ENCODE assay signal across 8 mouse cellular contexts in the genomic region with DNA sequence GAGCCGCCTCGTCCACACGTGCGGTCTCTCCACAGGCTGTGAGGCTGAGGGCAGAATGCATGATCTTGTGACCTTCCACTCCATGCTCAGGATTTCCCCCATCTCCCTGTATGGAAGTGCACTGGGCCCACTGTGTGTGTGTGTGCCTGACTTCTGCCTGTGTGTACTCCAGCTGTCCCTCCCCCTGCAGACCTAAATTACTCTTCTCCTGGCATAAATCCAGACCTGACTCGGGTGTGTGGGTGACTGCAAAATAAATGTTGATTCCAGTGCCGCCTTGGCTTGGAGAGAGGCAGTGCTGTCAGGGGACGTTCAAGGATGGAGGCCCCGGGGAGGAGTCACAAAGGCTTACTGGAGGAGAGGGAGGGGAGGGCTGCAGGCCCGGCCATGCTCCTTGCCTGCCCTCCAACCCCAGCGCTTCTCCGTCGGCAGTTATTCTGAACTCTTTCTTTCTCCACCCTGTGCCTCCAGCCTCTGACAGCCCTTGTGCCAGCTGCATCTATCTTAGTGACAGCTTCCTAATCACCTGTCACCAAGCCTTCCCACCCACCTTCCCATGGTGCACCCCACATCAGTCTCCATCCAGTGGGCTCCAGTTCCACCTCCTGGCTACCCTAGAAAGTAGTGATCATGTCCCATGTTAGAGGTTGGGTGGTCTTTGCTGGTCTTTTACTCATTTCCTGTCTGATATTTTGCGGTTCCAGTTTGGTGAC. TPM values are rescaled to one million over a fixed set of nuclear protein-coding genes. Genes with fewer than 3 reads are reported as not detected.
DNase-seq lines count a peak whose midpoint lies in the region; ATAC-seq lines count a peak whose summit lies in the region.

No protein-coding gene starts in this region.

- ATAC-seq in intestine, embryonic 15.5 days = peak; percentile 60
- ATAC-seq in limb, embryonic 12.5 days (ENCODE audit: insufficient number of reproducible peaks, insufficient read depth, low FRiP score, low TSS enrichment, low read depth) = no peak; the same call in 1 of the 2 replicates
- ATAC-seq in neural tube, embryonic 15.5 days (ENCODE audit: low FRiP score) = peak; percentile 69; the same call in 1 of the 2 replicates

- peak overlapping the region; percentile 26 for H3K4me2 ChIP-seq in intestine, embryonic 15.5 days (replicated peaks)
- H3K4me2 ChIP-seq in limb, embryonic 12.5 days = peak overlapping the region; percentile 6; the same call in 1 of the 2 replicates
- H3K4me2 ChIP-seq in neural tube, embryonic 15.5 days = peak overlapping the region; percentile 27; the same call in 1 of the 2 replicates

- H3K4me1 ChIP-seq in intestine, embryonic 15.5 days (replicated peaks) = peaks cover 39% of the 10 kb centered on the region
- peaks cover 54% of the 10 kb centered on the region for H3K4me1 ChIP-seq in limb, embryonic 12.5 days (replicated peaks)
- peaks cover 50% of the 10 kb centered on the region for H3K4me1 ChIP-seq in neural tube, embryonic 15.5 days

- no peaks in the 10 kb centered on the region for H3K36me3 ChIP-seq in intestine, embryonic 15.5 days
- no peaks in the 10 kb centered on the region for H3K36me3 ChIP-seq in limb, embryonic 12.5 days
- no peaks in the 10 kb centered on the region for H3K36me3 ChIP-seq in neural tube, embryonic 15.5 days

- no peaks in the 10 kb centered on the region for H3K9me3 ChIP-seq in intestine, embryonic 15.5 days
- H3K9me3 ChIP-seq in limb, embryonic 12.5 days = no peaks in the 10 kb centered on the region
- H3K9me3 ChIP-seq in neural tube, embryonic 15.5 days (replicated peaks) = no peaks in the 10 kb centered on the region

- 20% methylated on average over 13 of the region's 13 CpGs for WGBS in intestine, embryonic 15.5 days
- 15% methylated on average over 13 of the region's 13 CpGs for WGBS in limb, embryonic 12.5 days
- WGBS in neural tube, embryonic 15.5 days = 8% methylated on average over 13 of the region's 13 CpGs

- no peak overlapping the region for H3K9ac ChIP-seq in intestine, embryonic 15.5 days
- H3K9ac ChIP-seq in limb, embryonic 12.5 days (replicated peaks) = 0 out of 2 replicates have a peak overlapping the region, but pooled peaks have one; percentile 18
- peak overlapping the region; percentile 10; the same call in 1 of the 2 replicates for H3K9ac ChIP-seq in neural tube, embryonic 15.5 days (replicated peaks)

- H3K4me3 ChIP-seq in intestine, embryonic 15.5 days (replicated peaks) = no peak overlapping the region
- H3K4me3 ChIP-seq in limb, embryonic 12.5 days (replicated peaks) = no peak overlapping the region
- H3K4me3 ChIP-seq in neural tube, embryonic 15.5 days (replicated peaks) = no peak overlapping the region

- no peaks in the 10 kb centered on the region for H3K27me3 ChIP-seq in intestine, embryonic 15.5 days (replicated peaks)
- H3K27me3 ChIP-seq in limb, embryonic 12.5 days = no peaks in the 10 kb centered on the region
- no peaks in the 10 kb centered on the region for H3K27me3 ChIP-seq in neural tube, embryonic 15.5 days (replicated peaks)

- H3K27ac ChIP-seq in intestine, embryonic 15.5 days = peak overlapping the region; percentile 76
- H3K27ac ChIP-seq in limb, embryonic 12.5 days = peak overlapping the region; percentile 47; the same call in 1 of the 2 replicates
- peak overlapping the region; percentile 76 for H3K27ac ChIP-seq in neural tube, embryonic 15.5 days (replicated peaks)

- peak; percentile 32 for DNase-seq in urinary bladder, postnatal 14 days (ENCODE audit: low spot score)
- no peak for DNase-seq in urinary bladder, adult 2 months (ENCODE audit: low spot score)
- DNase-seq in frontal cortex, adult 2 months (ENCODE audit: extremely low spot score in 1 of 2, low spot score in 1 of 2) = peak; percentile 67 to 83
- DNase-seq in urinary bladder, postnatal 36 days (ENCODE audit: low spot score in 2 of 2) = no peak
- no peak for DNase-seq in cerebellum, postnatal 36 days

RNA-seq across cellular contexts. Expression of gene Zfp710, which starts 45.2 kb away (rescaled TPM):
- polyA plus RNA-seq in urinary bladder, adult 2 months (2012; rRNA removed) = 15.6 and 18.8 TPM in 2 replicates
- 19.5 and 20.2 TPM in 2 replicates for polyA plus RNA-seq in frontal cortex, adult 2 months (2012; rRNA removed)
- polyA plus RNA-seq in intestine, embryonic 15.5 days (2015; fragmentation: Nextera tagmentation; extraction: Ambion mirVana) = 13.5 and 13.6 TPM in 2 replicates
- 18.5 and 19.4 TPM in 2 replicates for polyA plus RNA-seq in limb, embryonic 12.5 days (2016; fragmentation: Nextera tagmentation; extraction: Ambion mirVana)
- polyA plus RNA-seq in neural tube, embryonic 15.5 days (2015; fragmentation: Nextera tagmentation; extraction: Ambion mirVana) = 11.6 and 13.9 TPM in 2 replicates

RNA-seq across cellular contexts. Expression of gene Idh2, which starts 45.4 kb away (rescaled TPM):
- 86.8 and 101 TPM in 2 replicates for polyA plus RNA-seq in urinary bladder, adult 2 months (2012; rRNA removed)
- polyA plus RNA-seq in frontal cortex, adult 2 months (2012; rRNA removed) = 97.6 and 107 TPM in 2 replicates
- 520 and 568 TPM in 2 replicates for polyA plus RNA-seq in intestine, embryonic 15.5 days (2015; fragmentation: Nextera tagmentation; extraction: Ambion mirVana)
- polyA plus RNA-seq in limb, embryonic 12.5 days (2016; fragmentation: Nextera tagmentation; extraction: Ambion mirVana) = 555 and 566 TPM in 2 replicates
- polyA plus RNA-seq in neural tube, embryonic 15.5 days (2015; fragmentation: Nextera tagmentation; extraction: Ambion mirVana) = 200 and 267 TPM in 2 replicates

Comparison
In these comparisons a context has a peak if more than half of its experiments do, and no peak if none do; other contexts are left out.
1. DNase-seq: peak in urinary bladder, postnatal 14 days (single experiment) and frontal cortex, adult 2 months (2 of 2); none in urinary bladder, adult 2 months (single experiment), urinary bladder, postnatal 36 days (0 of 2) and cerebellum, postnatal 36 days (0 of 2).
2. Peak in every context shown above with its lines, with median percentiles within 50 percentile points of each other: H3K27ac ChIP-seq and H3K4me2 ChIP-seq.